In genomic region chr12:81726246-81726822, GRCm38 (mm10) we compare ENCODE assay signal across 17 mouse cellular contexts. TPM values are rescaled to one million over a fixed set of nuclear protein-coding genes. Genes with fewer than 3 reads are reported as not detected.
DNase-seq lines count a peak whose midpoint lies in the region; ATAC-seq and TF ChIP-seq lines count a peak whose summit lies in the region.
"Had no signal": no experiment of that assay in that cellular context is flagged by ENCODE, and none has a peak within 500 bp of the region (broad histone marks: within the 10 kb centered on the region; RNA-seq: fewer than 3 reads in every experiment).

No protein-coding gene starts in this region.

- H3K36me3 ChIP-seq in kidney, adult 2 months (ENCODE audit: control insufficient read depth, insufficient read depth, low read length): no peaks in the 10 kb centered on the region
- H3K36me3 ChIP-seq in midbrain, postnatal 0 days (ENCODE audit: insufficient read depth, low read length): peaks cover 60% of the 10 kb centered on the region
- H3K36me3 ChIP-seq in midbrain, embryonic 10.5 days: peaks cover 37% of the 10 kb centered on the region
- H3K36me3 ChIP-seq in stomach, postnatal 0 days (ENCODE audit: control insufficient read depth, insufficient read depth, low read length): no peaks in the 10 kb centered on the region; the same call in 1 of the 2 replicates
- H3K36me3 ChIP-seq: G1E; limb, embryonic 13.5 days had no signal

- no peak for TF ChIP-seq EP300 in stomach, postnatal 0 days (optimal IDR thresholded peaks at IDR 0.05)

- no peaks in the 10 kb centered on the region for H3K9me3 ChIP-seq in midbrain, postnatal 0 days (ENCODE audit: low read length)
- no peaks in the 10 kb centered on the region for H3K9me3 ChIP-seq in midbrain, embryonic 10.5 days (replicated peaks)
- H3K9me3 ChIP-seq in stomach, postnatal 0 days (ENCODE audit: control insufficient read depth, low read length): no peaks in the 10 kb centered on the region
- H3K9me3 ChIP-seq: G1E; limb, embryonic 13.5 days; midbrain, embryonic 12.5 days had no signal

- H3K4me2 ChIP-seq in midbrain, postnatal 0 days (ENCODE audit: low read depth, low read length, poor library complexity, severe bottlenecking): no peak overlapping the region
- no peak overlapping the region for H3K4me2 ChIP-seq in stomach, postnatal 0 days (replicated peaks; ENCODE audit: low read depth)
- H3K4me2 ChIP-seq: limb, embryonic 13.5 days; midbrain, embryonic 12.5 days had no signal

- no peak overlapping the region for H3K27ac ChIP-seq in kidney, adult 2 months (ENCODE audit: insufficient read depth, low read depth, low read length)
- no peak overlapping the region for H3K27ac ChIP-seq in midbrain, postnatal 0 days (ENCODE audit: low read depth, low read length)
- no peak overlapping the region for H3K27ac ChIP-seq in midbrain, embryonic 10.5 days (replicated peaks)
- no peak overlapping the region for H3K27ac ChIP-seq in stomach, postnatal 0 days (replicated peaks)
- H3K27ac ChIP-seq: limb, embryonic 13.5 days; midbrain, embryonic 12.5 days had no signal

- peak; percentile 32 to 43 for DNase-seq in cerebellum, postnatal 25 days
- DNase-seq in cerebellum, adult 11 months: no peak
- DNase-seq in kidney, adult 2 months: no peak
- no peak for DNase-seq in kidney, postnatal 4 days
- peak; percentile 9 for DNase-seq in midbrain, postnatal 0 days (ENCODE audit: low spot score)
- no peak for DNase-seq in midbrain, embryonic 10.5 days (ENCODE audit: low spot score)
- no peak for DNase-seq in stomach, postnatal 0 days (ENCODE audit: low spot score)
- DNase-seq in neural tube, embryonic 10.5 days (ENCODE audit: extremely low spot score, low spot score): no peak
- DNase-seq: B cell, adult 2 months; gastrocnemius, postnatal 25 days; lung, postnatal 4 days had no signal

- H3K27me3 ChIP-seq in kidney, adult 2 months (replicated peaks; ENCODE audit: control insufficient read depth, insufficient read depth, low read length): no peaks in the 10 kb centered on the region
- no peaks in the 10 kb centered on the region for H3K27me3 ChIP-seq in midbrain, postnatal 0 days (ENCODE audit: insufficient read depth, low read length)
- H3K27me3 ChIP-seq in midbrain, embryonic 10.5 days (ENCODE audit: low read depth, poor library complexity, severe bottlenecking): no peaks in the 10 kb centered on the region
- H3K27me3 ChIP-seq in stomach, postnatal 0 days (ENCODE audit: control insufficient read depth, insufficient read depth, low read length): no peaks in the 10 kb centered on the region
- H3K27me3 ChIP-seq: limb, embryonic 13.5 days; midbrain, embryonic 12.5 days had no signal

- no peak overlapping the region for H3K4me3 ChIP-seq in kidney, adult 2 months (ENCODE audit: insufficient read depth, low read depth, low read length)
- no peak overlapping the region for H3K4me3 ChIP-seq in midbrain, postnatal 0 days (ENCODE audit: low read depth, low read length)
- no peak overlapping the region for H3K4me3 ChIP-seq in midbrain, embryonic 10.5 days
- H3K4me3 ChIP-seq in stomach, postnatal 0 days (ENCODE audit: low read depth, low read length): no peak overlapping the region
- H3K4me3 ChIP-seq: erythroblast, embryonic 14.5 days; limb, embryonic 13.5 days; midbrain, embryonic 12.5 days; myocyte had no signal

- no peak overlapping the region for H3K9ac ChIP-seq in midbrain, postnatal 0 days (replicated peaks; ENCODE audit: low read length, poor library complexity, severe bottlenecking)
- H3K9ac ChIP-seq in stomach, postnatal 0 days (ENCODE audit: low read length): no peak overlapping the region
- H3K9ac ChIP-seq: limb, embryonic 13.5 days; midbrain, embryonic 12.5 days had no signal

- no peak for TF ChIP-seq POLR2A in kidney, adult 2 months (IDR thresholded peaks at IDR 0.05; ENCODE audit: low read depth, low read length)

- no peak for ATAC-seq in midbrain, postnatal 0 days (ENCODE audit: low FRiP score)
- no peak for ATAC-seq in stomach, postnatal 0 days (ENCODE audit: low FRiP score, low TSS enrichment)
- ATAC-seq: inflammation-experienced regulatory T-cells, adult 6 months had no signal

- 0 out of 2 replicates have a peak, but pooled peaks have one; percentile 8 for TF ChIP-seq CTCF in kidney, adult 2 months (conservative IDR thresholded peaks at IDR 0.05; ENCODE audit: insufficient read depth, insufficient read length, low read depth, low read length)
- TF ChIP-seq CTCF in midbrain, postnatal 0 days (IDR thresholded peaks at IDR 0.05): peak; percentile 46
- TF ChIP-seq CTCF in stomach, postnatal 0 days (IDR thresholded peaks at IDR 0.05; ENCODE audit: low read depth): peak; percentile 41

- H3K4me1 ChIP-seq in kidney, adult 2 months (ENCODE audit: control insufficient read depth, insufficient read depth, low read length): no peaks in the 10 kb centered on the region
- no peaks in the 10 kb centered on the region for H3K4me1 ChIP-seq in midbrain, postnatal 0 days (ENCODE audit: insufficient read depth, low read length)
- H3K4me1 ChIP-seq in midbrain, embryonic 10.5 days: no peaks in the 10 kb centered on the region
- no peaks in the 10 kb centered on the region for H3K4me1 ChIP-seq in stomach, postnatal 0 days (replicated peaks; ENCODE audit: control insufficient read depth, insufficient read depth)
- H3K4me1 ChIP-seq: limb, embryonic 13.5 days; midbrain, embryonic 12.5 days had no signal

- WGBS in kidney, adult 2 months: 84% methylated on average over 8 of the region's 8 CpGs
- WGBS in midbrain, postnatal 0 days: 75% methylated on average over 8 of the region's 8 CpGs
- 82% methylated on average over 8 of the region's 8 CpGs for WGBS in midbrain, embryonic 10.5 days
- whole genome bisulfite sequencing in stomach, postnatal 0 days: 82% methylated on average over 8 of the region's 8 CpGs

RNA-seq across cellular contexts. Expression of gene Map3k9, which starts 54.6 kb away (rescaled TPM):
- polyA plus RNA-seq in kidney, adult 2 months (2012; rRNA removed): 3.4 and 3.9 TPM in 2 replicates
- 67.1 and 71.1 TPM in 2 replicates for total RNA-seq in midbrain, postnatal 0 days (2014; rRNA removed)
- polyA plus RNA-seq in midbrain, postnatal 0 days (2015; fragmentation: Nextera tagmentation; extraction: Ambion mirVana): 7.9 and 9.3 TPM in 2 replicates
- polyA plus RNA-seq in midbrain, embryonic 10.5 days (2016; fragmentation: Nextera tagmentation; extraction: Ambion mirVana): 0.72 and 1.2 TPM in 2 replicates
- polyA plus RNA-seq in stomach, postnatal 0 days (2015; fragmentation: Nextera tagmentation; extraction: Ambion mirVana): 3.2 and 3.8 TPM in 2 replicates
- polyA plus RNA-seq: erythroblast, embryonic 14.5 days; G1E had no signal

Comparison
In these comparisons a context has a peak if more than half of its experiments do, and no peak if none do; other contexts are left out.
1. DNase-seq: peak in cerebellum, postnatal 25 days (2 of 2) and midbrain, postnatal 0 days (single experiment); none in cerebellum, adult 11 months (single experiment), kidney, adult 2 months (single experiment), kidney, postnatal 4 days (0 of 2), midbrain, embryonic 10.5 days (single experiment), stomach, postnatal 0 days (single experiment) and neural tube, embryonic 10.5 days (single experiment).
2. Peak in every context shown above with its lines, with median percentiles within 50 percentile points of each other: CTCF ChIP-seq.